Mouse (Mus musculus) MEL (cell line): ENCODE measurements around the gene Cbr1. TPM values are rescaled to one million over a fixed set of nuclear protein-coding genes. Genes with fewer than 3 reads are reported as not detected.

ENCODE experiments used
- DNase-seq: peaks from one replicate; pipeline ENCODE4 v3.0.0; 2011; ENCODE audit warnings: low read depth, low spot score
- H3K27ac ChIP-seq: 2 replicates; pipeline ENCODE4 v1.5.1; 2012; ENCODE audit warnings: low read depth, mild to moderate bottlenecking, control low read depth, low read length, moderate library complexity; ENCODE audit not compliant: control insufficient read depth
- H3K27me3 ChIP-seq, 2 experiments: fragments of 150-350 bp in 1 of 2; sonication (generic) in 1 of 2; 2 replicates each; pipeline ENCODE4 v1.6.1; 2012; ENCODE audit warnings: low read length in 2 of 2, mild to moderate bottlenecking in 2 of 2, improper control_type of control experiment in 1 of 2, moderate library complexity in 1 of 2; ENCODE audit not compliant: insufficient read depth in 2 of 2, control insufficient read depth in 1 of 2
- H3K36me3 ChIP-seq, 2 experiments: 2 replicates each; pipeline ENCODE4 v1.6.1; 2012 to 2014; ENCODE audit warnings: low read length in 2 of 2, improper control_type of control experiment in 1 of 2, inconsistent platforms in 1 of 2, mild to moderate bottlenecking in 1 of 2; ENCODE audit not compliant: insufficient read depth in 2 of 2, control insufficient read depth in 1 of 2
- H3K4me1 ChIP-seq, 2 experiments: fragments of 150-350 bp in 1 of 2; sonication (generic) in 1 of 2; 2 replicates each; pipeline ENCODE4 v1.6.1; 2012; ENCODE audit warnings: low read length in 2 of 2, improper control_type of control experiment in 1 of 2, mild to moderate bottlenecking in 1 of 2; ENCODE audit not compliant: insufficient read depth in 2 of 2, control insufficient read depth in 1 of 2
- H3K4me3 ChIP-seq, 2 experiments: fragments of 150-350 bp in 1 of 2; sonication (generic) in 1 of 2; 2 replicates each; pipeline ENCODE4 v1.5.1; 2012; ENCODE audit warnings: low read depth in 2 of 2, low read length in 2 of 2, mild to moderate bottlenecking in 2 of 2, moderate library complexity in 2 of 2, control low read depth in 1 of 2, improper control_type of control experiment in 1 of 2; ENCODE audit not compliant: control insufficient read depth in 1 of 2, insufficient read depth in 1 of 2
- H3K79me2 ChIP-seq: 2 replicates; pipeline ENCODE4 v1.6.1; 2012; ENCODE audit warnings: mild to moderate bottlenecking, low read length, moderate library complexity; ENCODE audit not compliant: control insufficient read depth, poor library complexity, insufficient read depth
- H3K9ac ChIP-seq: 2 replicates; pipeline ENCODE4 v1.6.1; 2012; ENCODE audit warnings: low read depth, mild to moderate bottlenecking, control low read depth, low read length, moderate library complexity; ENCODE audit not compliant: control insufficient read depth, poor library complexity, severe bottlenecking
- H3K9me3 ChIP-seq: fragments of 150-350 bp; sonication (generic); replicated peaks from 2 replicates; pipeline ENCODE4 v1.6.1; 2012; ENCODE audit warnings: mild to moderate bottlenecking, low read length, improper control_type of control experiment, moderate library complexity; ENCODE audit not compliant: insufficient read depth
- BHLHE40 ChIP-seq: IDR thresholded peaks from 2 replicates; pipeline ENCODE4 v1.6.1; 2012; ENCODE audit warnings: low read depth, mild to moderate bottlenecking, inconsistent platforms, low read length, improper control_type of control experiment, borderline replicate concordance
- CHD1 ChIP-seq: IDR thresholded peaks from 2 replicates; pipeline ENCODE4 v1.6.1; 2012; ENCODE audit warnings: low read depth, mild to moderate bottlenecking, inconsistent platforms, low read length, improper control_type of control experiment
- CTCF ChIP-seq, 3 experiments: IDR thresholded peaks in 2 of 3; conservative IDR thresholded peaks in 1 of 3; 2 replicates each; pipeline ENCODE4 v1.5.1; 2011 to 2012; ENCODE audit warnings: low read length in 3 of 3, low read depth in 2 of 3, mild to moderate bottlenecking in 2 of 3, improper control_type of control experiment in 1 of 3, inconsistent platforms in 1 of 3, mixed read lengths in 1 of 3, moderate library complexity in 1 of 3; ENCODE audit not compliant: control insufficient read depth in 1 of 3, insufficient read depth in 1 of 3, poor library complexity in 1 of 3, severe bottlenecking in 1 of 3
- E2F4 ChIP-seq: IDR thresholded peaks from 2 replicates; pipeline ENCODE4 v1.6.1; 2011; ENCODE audit warnings: low read depth, low read length, improper control_type of control experiment, borderline replicate concordance
- ELF1 ChIP-seq: IDR thresholded peaks from 2 replicates; pipeline ENCODE4 v1.6.1; 2014; ENCODE audit warnings: low read depth, mild to moderate bottlenecking, inconsistent platforms, low read length, improper control_type of control experiment, moderate library complexity
- EP300 ChIP-seq, 2 experiments: IDR thresholded peaks; 2 replicates each; pipeline ENCODE4 v1.6.1; 2011; ENCODE audit warnings: improper control_type of control experiment in 2 of 2, low read length in 2 of 2, low read depth in 1 of 2, mild to moderate bottlenecking in 1 of 2
- ETS1 ChIP-seq: IDR thresholded peaks from 2 replicates; pipeline ENCODE4 v1.6.1; 2012; ENCODE audit warnings: low read depth, mild to moderate bottlenecking, inconsistent platforms, low read length, improper control_type of control experiment, moderate library complexity
- GABPA ChIP-seq: IDR thresholded peaks from 2 replicates; pipeline ENCODE4 v1.6.1; 2012; ENCODE audit warnings: low read depth, mild to moderate bottlenecking, inconsistent platforms, low read length, improper control_type of control experiment, moderate library complexity
- GATA1 ChIP-seq: IDR thresholded peaks from 2 replicates; pipeline ENCODE4 v1.6.1; 2011; ENCODE audit warnings: low read depth, low read length, improper control_type of control experiment
- JUND ChIP-seq: IDR thresholded peaks from 2 replicates; pipeline ENCODE4 v1.6.1; 2011; ENCODE audit warnings: low read depth, mild to moderate bottlenecking, improper control_type of control experiment, low read length
- KAT2A ChIP-seq: conservative IDR thresholded peaks from 2 replicates; pipeline ENCODE4 v1.6.1; 2012; ENCODE audit warnings: low read depth, low read length, improper control_type of control experiment, inconsistent platforms
- MAFK ChIP-seq: IDR thresholded peaks from 2 replicates; pipeline ENCODE4 v1.6.1; 2011; ENCODE audit warnings: low read depth, mild to moderate bottlenecking, low read length, improper control_type of control experiment, borderline replicate concordance
- MAZ ChIP-seq: IDR thresholded peaks from 2 replicates; pipeline ENCODE4 v1.6.1; 2012; ENCODE audit warnings: low read depth, mild to moderate bottlenecking, inconsistent platforms, low read length, improper control_type of control experiment
- MEF2A ChIP-seq: IDR thresholded peaks from 2 replicates; pipeline ENCODE4 v1.6.1; 2014; ENCODE audit warnings: low read depth, mild to moderate bottlenecking, inconsistent platforms, low read length, improper control_type of control experiment; ENCODE audit not compliant: poor library complexity, insufficient replicate concordance, severe bottlenecking; ENCODE audit errors: extremely low read depth
- MXI1 ChIP-seq: IDR thresholded peaks from 2 replicates; pipeline ENCODE4 v1.6.1; 2011; ENCODE audit warnings: mild to moderate bottlenecking, low read depth, low read length, improper control_type of control experiment
- MYB ChIP-seq: IDR thresholded peaks from 2 replicates; pipeline ENCODE4 v1.6.1; 2011; ENCODE audit warnings: mild to moderate bottlenecking, low read depth, low read length, improper control_type of control experiment
- MYC ChIP-seq: IDR thresholded peaks from 2 replicates; pipeline ENCODE4 v1.6.1; 2011; ENCODE audit warnings: low read depth, mild to moderate bottlenecking, low read length, improper control_type of control experiment, moderate library complexity
- NELFE ChIP-seq: IDR thresholded peaks from 2 replicates; pipeline ENCODE4 v1.6.1; 2011; ENCODE audit warnings: low read depth, low read length, improper control_type of control experiment
- NRF1 ChIP-seq: IDR thresholded peaks from 2 replicates; pipeline ENCODE4 v1.6.1; 2014; ENCODE audit warnings: low read depth, mild to moderate bottlenecking, inconsistent platforms, low read length, improper control_type of control experiment, moderate library complexity; ENCODE audit not compliant: poor library complexity, insufficient read depth, severe bottlenecking
- POLR2A ChIP-seq, 2 experiments: IDR thresholded peaks; 2 replicates each; pipeline ENCODE4 v1.6.1; 2011 to 2012; ENCODE audit warnings: low read length in 2 of 2, mild to moderate bottlenecking in 2 of 2, control low read depth in 1 of 2, improper control_type of control experiment in 1 of 2, low read depth in 1 of 2, moderate library complexity in 1 of 2; ENCODE audit not compliant: control insufficient read depth in 1 of 2, insufficient read depth in 1 of 2, poor library complexity in 1 of 2
- POLR2AphosphoS2 ChIP-seq: IDR thresholded peaks from 2 replicates; pipeline ENCODE4 v1.6.1; 2011; ENCODE audit warnings: low read length, improper control_type of control experiment
- POLR2AphosphoS5 ChIP-seq: IDR thresholded peaks from 2 replicates; pipeline ENCODE4 v1.6.1; 2012; ENCODE audit warnings: low read depth, borderline replicate concordance, mild to moderate bottlenecking, inconsistent platforms, low read length, moderate library complexity, mixed read lengths
- RAD21 ChIP-seq: IDR thresholded peaks from 2 replicates; pipeline ENCODE4 v1.6.1; 2011; ENCODE audit warnings: mild to moderate bottlenecking, low read depth, low read length, improper control_type of control experiment
- RCOR1 ChIP-seq: IDR thresholded peaks from 2 replicates; pipeline ENCODE4 v1.6.1; 2012; ENCODE audit warnings: low read depth, mild to moderate bottlenecking, inconsistent platforms, low read length, improper control_type of control experiment
- SIN3A ChIP-seq: IDR thresholded peaks from 2 replicates; pipeline ENCODE4 v1.6.1; 2012; ENCODE audit warnings: low read length, improper control_type of control experiment, inconsistent platforms
- SMC3 ChIP-seq: IDR thresholded peaks from 2 replicates; pipeline ENCODE4 v1.6.1; 2011; ENCODE audit warnings: low read depth, low read length, improper control_type of control experiment
- TAL1 ChIP-seq: IDR thresholded peaks from 2 replicates; pipeline ENCODE4 v1.6.1; 2012; ENCODE audit warnings: mild to moderate bottlenecking, inconsistent platforms, low read length, moderate library complexity, mixed read lengths
- TBP ChIP-seq: IDR thresholded peaks from 2 replicates; pipeline ENCODE4 v1.8.0; 2011; ENCODE audit warnings: low read depth, low read length, improper control_type of control experiment
- TCF12 ChIP-seq: IDR thresholded peaks from 2 replicates; pipeline ENCODE4 v1.6.1; 2014; ENCODE audit warnings: low read depth, mild to moderate bottlenecking, inconsistent platforms, low read length, improper control_type of control experiment, moderate library complexity
- UBTF ChIP-seq: IDR thresholded peaks from 2 replicates; pipeline ENCODE4 v1.6.1; 2012; ENCODE audit warnings: low read depth, mild to moderate bottlenecking, inconsistent platforms, low read length, improper control_type of control experiment, moderate library complexity, borderline replicate concordance; ENCODE audit not compliant: insufficient read depth
- USF1 ChIP-seq: IDR thresholded peaks from 2 replicates; pipeline ENCODE4 v1.6.1; 2014; ENCODE audit warnings: low read depth, mild to moderate bottlenecking, inconsistent platforms, low read length, improper control_type of control experiment, moderate library complexity
- ZC3H11A ChIP-seq: IDR thresholded peaks from 2 replicates; pipeline ENCODE4 v1.6.1; 2012; ENCODE audit warnings: low read depth, mild to moderate bottlenecking, inconsistent platforms, low read length, improper control_type of control experiment
- ZKSCAN1 ChIP-seq: IDR thresholded peaks from 2 replicates; pipeline ENCODE4 v1.6.1; 2012; ENCODE audit warnings: low read depth, mild to moderate bottlenecking, inconsistent platforms, low read length, improper control_type of control experiment, moderate library complexity
- ZMIZ1 ChIP-seq: IDR thresholded peaks from 2 replicates; pipeline ENCODE4 v1.6.1; 2012; ENCODE audit warnings: low read depth, mild to moderate bottlenecking, inconsistent platforms, low read length, improper control_type of control experiment, moderate library complexity
- ZNF384 ChIP-seq: IDR thresholded peaks from 2 replicates; pipeline ENCODE4 v1.6.1; 2012; ENCODE audit warnings: low read depth, mild to moderate bottlenecking, inconsistent platforms, low read length, improper control_type of control experiment
- polyA plus RNA-seq, 2 experiments: library from polyadenylated mRNA; stranded (reverse) in 1 of 2; unstranded in 1 of 2; fragments of >175 nt in 1 of 2; fragments of >200 nt in 1 of 2; gene quantifications; 2 replicates each; pipeline versions ENCODE4 v1.2.1 to v1.2.4; 2012; ENCODE audit warnings: low replicate concordance in 2 of 2, low read depth in 1 of 2; ENCODE audit not compliant: insufficient read length in 2 of 2, insufficient read depth in 1 of 2, missing spikeins in 1 of 2
- total RNA-seq: library from RNA; depleted of rRNA; stranded (reverse); fragments of 300-350 nt; gene quantifications from 2 replicates; pipeline ENCODE4 v1.2.3, GENCODE M21; 2012

The Cbr1 gene
- total and polyA plus RNA-seq, 3 experiments: 63.0 to 140 TPM; not detected in 1

GRCm38 (mm10) chr16:93599461-93599860, 6.2 kb upstream of the Cbr1 start:
- no peak overlapping the region for H3K27ac ChIP-seq

GRCm38 (mm10) chr16:93603439-93604212, 2.0 kb upstream of the Cbr1 start, which contains the start of gene Setd4:
Setd4 (minus strand) TSS chr16:93604063.
- Histone ChIP-seq H3K27me3 (no peaks in the 10 kb centered on the region), H3K4me3 (peak within 1 kb of the TSS; percentile 59 to 72), H3K36me3 (peaks cover 2 to 12% of the 10 kb centered on the region in 2 experiments; a peak in 3 of 4 replicates), H3K9ac (peak within 1 kb of the TSS; percentile 80), H3K27ac (peak within 1 kb of the TSS; percentile 70), H3K79me2 (peaks cover 12% of the 10 kb centered on the region), H3K4me1 (peaks cover 0 to 7% of the 10 kb centered on the region in 2 experiments; a peak in 2 of 4 replicates), H3K9me3 (no peaks in the 10 kb centered on the region)
- peak; percentile 95 for DNase-seq
- TF ChIP-seq E2F4 (no peak), SIN3A (peak; percentile 67), RAD21 (no peak), KAT2A (no peak), SMC3 (no peak), POLR2AphosphoS5 (peak; percentile 47), ETS1 (no peak), EP300 (IDR thresholded peaks at IDR 0.05; ENCODE audit: low read depth in 1 of 2, low read length in 2 of 2) (no peak), NELFE (peak; percentile 95), MYC (peak; percentile 58; the same call in 1 of the 2 replicates), POLR2A (IDR thresholded peaks at IDR 0.05; ENCODE audit: control insufficient read depth in 1 of 2, insufficient read depth in 1 of 2, low read depth in 1 of 2, low read length in 2 of 2, poor library complexity in 1 of 2) (peak; percentile 95 to 99), TAL1 (no peak), USF1 (no peak), MXI1 (peak; percentile 86), TBP (peak; percentile 65; the same call in 1 of the 2 replicates), GATA1 (no peak), RCOR1 (no peak), JUND (no peak), UBTF (no peak), MAFK (no peak), MAZ (no peak), MYB (no peak), ZC3H11A (no peak)

More at GRCm38 (mm10) chr16:93599461-93599860, 6.2 kb upstream of the Cbr1 start:
- no peak overlapping the region for H3K9ac ChIP-seq
- no peak for DNase-seq
- peaks cover 0 to 7% of the 10 kb centered on the region in 2 experiments; a peak in 1 of 4 replicates for H3K4me1 ChIP-seq
- TF ChIP-seq POLR2AphosphoS2: no peak
- no peak for TF ChIP-seq SIN3A
- no peak for TF ChIP-seq ZMIZ1
- no peak for TF ChIP-seq RAD21
- no peak for TF ChIP-seq TBP
- no peak for TF ChIP-seq ZKSCAN1
- TF ChIP-seq ZC3H11A: no peak
- no peak for TF ChIP-seq CTCF (IDR thresholded peaks at IDR 0.05 in 2 of 3, conservative IDR thresholded peaks at IDR 0.05 in 1 of 3; ENCODE audit: control insufficient read depth in 1 of 3, insufficient read depth in 1 of 3, low read depth in 2 of 3, low read length in 3 of 3, poor library complexity in 1 of 3, severe bottlenecking in 1 of 3)
- no peak for TF ChIP-seq POLR2A (IDR thresholded peaks at IDR 0.05; ENCODE audit: control insufficient read depth in 1 of 2, insufficient read depth in 1 of 2, low read depth in 1 of 2, low read length in 2 of 2, poor library complexity in 1 of 2)
- TF ChIP-seq NRF1: no peak
- TF ChIP-seq CHD1: no peak
- TF ChIP-seq MEF2A: no peak
- TF ChIP-seq ZNF384: no peak
- TF ChIP-seq GABPA: no peak
- TF ChIP-seq ELF1: no peak
- no peak for TF ChIP-seq TCF12
- TF ChIP-seq GATA1: no peak
- TF ChIP-seq MAZ: no peak
- no peak for TF ChIP-seq EP300 (IDR thresholded peaks at IDR 0.05; ENCODE audit: low read depth in 1 of 2, low read length in 2 of 2)
- TF ChIP-seq BHLHE40: no peak
- TF ChIP-seq, all 39 proteins: peak for 0
- peaks cover 3 to 7% of the 10 kb centered on the region in 2 experiments; a peak in 3 of 4 replicates for H3K36me3 ChIP-seq
- H3K9me3 ChIP-seq: no peaks in the 10 kb centered on the region
- H3K79me2 ChIP-seq: peaks cover 6% of the 10 kb centered on the region; the same call in 1 of the 2 replicates
- no peak overlapping the region for H3K4me3 ChIP-seq
- no peaks in the 10 kb centered on the region for H3K27me3 ChIP-seq
